Mouse (Mus musculus): ENCODE results near the gene Iqsec1.

DNA sequence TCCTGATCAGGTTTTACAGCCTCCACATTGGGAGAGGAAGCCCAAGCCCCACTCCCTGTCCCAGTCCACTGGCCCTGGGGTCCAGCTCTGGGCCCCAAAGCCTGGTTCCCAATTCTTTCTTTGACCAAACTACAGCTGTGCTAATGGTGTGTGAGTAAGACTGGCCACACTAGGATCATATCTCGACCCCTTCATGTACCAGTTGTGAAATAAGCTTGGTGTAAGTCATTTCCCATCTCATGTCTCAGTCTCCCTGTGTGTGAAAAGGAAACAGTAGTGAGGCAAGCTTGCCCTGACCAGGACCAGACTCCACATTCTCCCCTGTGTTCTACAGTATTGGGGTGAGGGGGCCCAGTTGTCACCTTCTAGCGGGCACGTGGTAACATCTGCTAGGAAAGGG lies 200.9 kb downstream of the Iqsec1 start:
- no peak for TF ChIP-seq CTCF (conservative IDR thresholded peaks at IDR 0.05; ENCODE audit: low read length)
- TF ChIP-seq POU5F1 (IDR thresholded peaks at IDR 0.05; ENCODE audit: borderline replicate concordance, low read length) = no peak
- no peak for TF ChIP-seq NANOG (IDR thresholded peaks at IDR 0.05; ENCODE audit: borderline replicate concordance, low read length)
